Mouse (Mus musculus) erythroblast, embryonic 14.5 days (primary cell): ENCODE results near the gene Rgs7.

Experiments used
- GATA1 ChIP-seq: IDR thresholded peaks from 2 replicates; pipeline ENCODE4 v1.6.1; 2012; ENCODE audit warnings: low read length, inconsistent platforms, mixed read lengths
- TAL1 ChIP-seq: IDR thresholded peaks from 3 replicates; pipeline ENCODE4 v1.6.1; 2012; ENCODE audit warnings: low read length, inconsistent platforms, mixed read lengths

GRCm38 (mm10) chr1:175372571-175372970, 119.7 kb downstream of the Rgs7 start:
- TF ChIP-seq GATA1 (no peak), TAL1 (no peak)
